Mouse (Mus musculus): Measurements from ENCODE around the gene Fam181a.

GRCm38 (mm10) chr12:103273732-103274131 is 37.0 kb upstream of the Fam181a start:
- TF ChIP-seq POLR2A (IDR thresholded peaks at IDR 0.05; ENCODE audit: borderline replicate concordance, control insufficient read depth, low read depth, low read length) (no peak), CTCF (IDR thresholded peaks at IDR 0.05; ENCODE audit: control insufficient read depth, insufficient read depth, low read length) (no peak)
